Mouse (Mus musculus): ENCODE measurements around the gene Neurl1a. TPM values are rescaled to one million over a fixed set of nuclear protein-coding genes. Genes with fewer than 3 reads are reported as not detected.

The Neurl1a gene
- polyA plus RNA-seq, 1 experiment from 2014 or later: 0.76 TPM

DNA sequence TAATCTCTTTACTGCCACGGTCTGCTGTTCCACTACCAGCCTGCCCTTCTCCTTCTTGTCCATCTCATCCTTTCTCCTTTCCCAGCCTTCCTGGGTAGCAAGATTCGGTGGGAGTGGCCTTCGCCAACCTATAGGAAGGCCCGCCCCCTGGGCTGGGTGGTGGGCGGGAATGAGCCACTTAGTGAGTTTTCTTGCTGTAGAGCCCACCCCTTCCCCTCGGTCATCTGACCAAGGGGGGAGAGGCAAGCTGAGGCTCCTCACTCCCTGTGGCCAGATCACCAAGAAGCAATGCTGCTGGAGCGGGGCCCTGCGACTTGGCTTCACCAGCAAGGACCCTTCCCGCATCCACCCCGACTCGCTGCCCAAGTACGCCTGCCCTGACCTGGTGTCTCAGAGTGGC is 61.5 kb downstream of the Neurl1a start:
- Histone ChIP-seq H3K27ac (ENCODE audit: low read depth) (no peak overlapping the region), H3K4me2 (ENCODE audit: low read depth, low read length) (peak overlapping the region; percentile 26; the same call in 1 of the 2 replicates), H3K4me3 (ENCODE audit: low read depth, low read length) (no peak overlapping the region; the same call in 1 of the 2 replicates), H3K9me3 (ENCODE audit: low read length) (no peaks in the 10 kb centered on the region), H3K4me1 (ENCODE audit: insufficient read depth) (no peaks in the 10 kb centered on the region), H3K36me3 (replicated peaks; ENCODE audit: insufficient read depth, low read length) (no peaks in the 10 kb centered on the region), H3K27me3 (ENCODE audit: insufficient read depth, low read length) (no peaks in the 10 kb centered on the region), H3K9ac (replicated peaks) (no peak overlapping the region)
- TF ChIP-seq EP300 (IDR thresholded peaks at IDR 0.05; ENCODE audit: low read depth) (no peak), CTCF (IDR thresholded peaks at IDR 0.05; ENCODE audit: low read depth) (no peak)
- WGBS (ENCODE audit: insufficient replicate concordance): 38% methylated on average over 12 of the region's 12 CpGs
- DNase-seq (no peak), ATAC-seq (no peak)

GRCm38 (mm10) chr19:47240957-47241356 is 62.3 kb downstream of the Neurl1a start:
- H3K27me3 ChIP-seq (ENCODE audit: insufficient read depth, low read length): no peaks in the 10 kb centered on the region
- no peaks in the 10 kb centered on the region for H3K36me3 ChIP-seq (replicated peaks; ENCODE audit: insufficient read depth, low read length)
- no peaks in the 10 kb centered on the region for H3K9me3 ChIP-seq (ENCODE audit: low read length)
- ATAC-seq (no peak), DNase-seq (no peak)
- TF ChIP-seq CTCF (IDR thresholded peaks at IDR 0.05; ENCODE audit: low read depth) (no peak), EP300 (IDR thresholded peaks at IDR 0.05; ENCODE audit: low read depth) (no peak)
- H3K4me3 ChIP-seq (ENCODE audit: low read depth, low read length): no peak overlapping the region
- H3K9ac ChIP-seq (replicated peaks): no peak overlapping the region
- H3K4me2 ChIP-seq (ENCODE audit: low read depth, low read length): no peak overlapping the region
- no peaks in the 10 kb centered on the region for H3K4me1 ChIP-seq (ENCODE audit: insufficient read depth)
- 34% methylated on average over 7 of the region's 7 CpGs for WGBS (ENCODE audit: insufficient replicate concordance)
- H3K27ac ChIP-seq (ENCODE audit: low read depth): no peak overlapping the region

DNA sequence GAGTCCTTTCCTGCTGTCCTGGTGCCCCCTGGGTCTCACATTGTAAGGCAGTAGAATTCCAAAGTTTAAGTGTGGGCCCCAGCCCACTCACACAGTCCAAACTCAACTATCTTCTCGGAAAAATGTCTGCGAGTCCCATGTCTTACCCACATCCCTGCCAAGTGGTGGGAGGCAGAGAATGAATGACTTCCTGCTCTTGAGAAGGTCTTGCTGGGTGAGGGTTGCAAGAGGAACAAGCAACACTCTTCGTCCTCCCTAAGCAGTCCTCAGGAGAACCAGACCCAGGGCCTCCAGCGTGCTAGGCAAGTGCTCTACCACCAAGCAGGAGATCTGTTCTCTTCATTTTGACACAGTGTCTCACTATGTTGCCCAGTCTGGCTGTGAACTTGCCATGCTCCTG is 63.6 kb downstream of the Neurl1a start:
- 51% methylated on average over 4 of the region's 4 CpGs for WGBS (ENCODE audit: insufficient replicate concordance)
- H3K27me3 ChIP-seq (ENCODE audit: insufficient read depth, low read length): no peaks in the 10 kb centered on the region
- DNase-seq: no peak
- no peak overlapping the region for H3K4me3 ChIP-seq (ENCODE audit: low read depth, low read length)
- no peak overlapping the region for H3K4me2 ChIP-seq (ENCODE audit: low read depth, low read length)
- H3K27ac ChIP-seq (ENCODE audit: low read depth): no peak overlapping the region
- TF ChIP-seq CTCF (IDR thresholded peaks at IDR 0.05; ENCODE audit: low read depth) (no peak), EP300 (IDR thresholded peaks at IDR 0.05; ENCODE audit: low read depth) (no peak)
- H3K9me3 ChIP-seq (ENCODE audit: low read length): no peaks in the 10 kb centered on the region
- H3K36me3 ChIP-seq (replicated peaks; ENCODE audit: insufficient read depth, low read length): no peaks in the 10 kb centered on the region
- ATAC-seq: no peak
- no peaks in the 10 kb centered on the region for H3K4me1 ChIP-seq (ENCODE audit: insufficient read depth)
- no peak overlapping the region for H3K9ac ChIP-seq (replicated peaks)

DNA sequence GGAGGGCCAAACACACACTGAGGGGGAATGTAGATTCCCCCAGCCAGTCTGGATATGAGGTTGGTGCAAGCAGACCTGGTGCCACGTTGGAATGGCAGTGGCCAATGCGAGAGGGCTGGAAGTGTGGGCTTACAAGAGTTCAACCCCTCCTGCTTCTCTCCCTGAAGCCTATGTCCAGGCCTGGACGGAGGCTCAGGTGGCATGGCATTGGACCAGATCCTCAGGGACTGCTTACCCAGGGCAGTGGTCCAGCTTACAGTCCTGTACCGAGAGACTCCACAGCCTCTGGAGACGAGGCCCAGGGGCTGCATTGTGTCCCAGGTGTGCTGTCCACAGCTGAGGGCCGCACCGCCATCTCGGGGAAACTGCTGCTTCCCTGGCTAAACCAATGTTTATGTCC is 66.9 kb downstream of the Neurl1a start:
- H3K36me3 ChIP-seq (replicated peaks; ENCODE audit: insufficient read depth, low read length): no peaks in the 10 kb centered on the region
- no peak for DNase-seq
- H3K4me2 ChIP-seq (ENCODE audit: low read depth, low read length): no peak overlapping the region
- no peak overlapping the region for H3K9ac ChIP-seq (replicated peaks)
- no peaks in the 10 kb centered on the region; the same call in 1 of the 2 replicates for H3K4me1 ChIP-seq (ENCODE audit: insufficient read depth)
- no peaks in the 10 kb centered on the region for H3K9me3 ChIP-seq (ENCODE audit: low read length)
- TF ChIP-seq CTCF (IDR thresholded peaks at IDR 0.05; ENCODE audit: low read depth) (no peak), EP300 (IDR thresholded peaks at IDR 0.05; ENCODE audit: low read depth) (no peak)
- no peak overlapping the region for H3K4me3 ChIP-seq (ENCODE audit: low read depth, low read length)
- 82% methylated on average over 8 of the region's 8 CpGs for WGBS (ENCODE audit: insufficient replicate concordance)
- ATAC-seq: no peak
- H3K27me3 ChIP-seq (ENCODE audit: insufficient read depth, low read length): no peaks in the 10 kb centered on the region
- no peak overlapping the region for H3K27ac ChIP-seq (ENCODE audit: low read depth)

DNA sequence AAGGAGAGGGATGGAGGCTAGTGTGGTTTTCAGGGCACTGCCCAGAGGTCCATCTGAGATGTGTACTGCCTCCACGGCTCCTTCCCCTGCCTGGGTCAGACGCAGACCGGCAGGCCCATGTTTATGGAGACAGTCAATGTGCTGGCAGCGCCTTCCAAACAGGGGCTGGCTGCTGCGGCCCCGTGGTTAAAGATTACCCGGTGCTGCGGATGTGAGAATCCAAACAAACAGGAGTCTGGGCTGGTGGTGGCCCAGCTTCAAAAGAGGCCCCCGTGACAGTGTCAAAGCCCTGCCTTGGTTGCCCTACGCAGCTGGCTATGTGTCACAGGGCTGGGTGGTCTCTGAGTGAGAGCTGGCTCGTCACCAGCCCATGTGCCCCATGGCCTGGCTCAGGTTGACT is 69.2 kb downstream of the Neurl1a start:
- H3K36me3 ChIP-seq (replicated peaks; ENCODE audit: insufficient read depth, low read length): no peaks in the 10 kb centered on the region
- peak; percentile 64 for DNase-seq
- H3K27me3 ChIP-seq (ENCODE audit: insufficient read depth, low read length): peaks cover 15% of the 10 kb centered on the region
- no peak for TF ChIP-seq CTCF (IDR thresholded peaks at IDR 0.05; ENCODE audit: low read depth)
- no peak for TF ChIP-seq EP300 (IDR thresholded peaks at IDR 0.05; ENCODE audit: low read depth)
- ATAC-seq: peak; percentile 84
- H3K27ac ChIP-seq (ENCODE audit: low read depth): peak overlapping the region; percentile 71
- H3K4me1 ChIP-seq (ENCODE audit: insufficient read depth): no peaks in the 10 kb centered on the region; the same call in 1 of the 2 replicates
- H3K9ac ChIP-seq (replicated peaks): no peak overlapping the region
- no peak overlapping the region for H3K4me3 ChIP-seq (ENCODE audit: low read depth, low read length)
- WGBS (ENCODE audit: insufficient replicate concordance): 50% methylated on average over 11 of the region's 11 CpGs
- no peak overlapping the region for H3K4me2 ChIP-seq (ENCODE audit: low read depth, low read length)
- H3K9me3 ChIP-seq (ENCODE audit: low read length): no peaks in the 10 kb centered on the region

- Histone ChIP-seq H3K4me2 (ENCODE audit: low read depth, low read length) (no peak overlapping the region), H3K9me3 (ENCODE audit: low read length) (no peaks in the 10 kb centered on the region), H3K4me1 (ENCODE audit: insufficient read depth) (no peaks in the 10 kb centered on the region; the same call in 1 of the 2 replicates), H3K4me3 (ENCODE audit: low read depth, low read length) (no peak overlapping the region), H3K36me3 (replicated peaks; ENCODE audit: insufficient read depth, low read length) (no peaks in the 10 kb centered on the region), H3K27ac (ENCODE audit: low read depth) (peak overlapping the region; percentile 71), H3K9ac (replicated peaks) (no peak overlapping the region), H3K27me3 (ENCODE audit: insufficient read depth, low read length) (peaks cover 20% of the 10 kb centered on the region)
- DNase-seq (no peak), ATAC-seq (peak; percentile 79)
- TF ChIP-seq CTCF (IDR thresholded peaks at IDR 0.05; ENCODE audit: low read depth) (no peak), EP300 (IDR thresholded peaks at IDR 0.05; ENCODE audit: low read depth) (no peak)
- 57% methylated on average over 7 of the region's 7 CpGs for WGBS (ENCODE audit: insufficient replicate concordance)
These were observed 69.7 kb downstream of the Neurl1a start for GRCm38 (mm10) chr19:47248296-47248695.
